Mouse (Mus musculus) heart, embryonic 13.5 days (tissue): Measurements from ENCODE around the gene Stk17b. TPM values are rescaled to one million over a fixed set of nuclear protein-coding genes. Genes with fewer than 3 reads are reported as not detected.
"Not testable (repeated sequence)": the region's sequence is repeated elsewhere in the genome, so short reads cannot be mapped to it uniquely, and the experiment has no call there.

ENCODE experiments used
- ATAC-seq: fragments of 200-750 bp; cut with Nextera tagmentation; 2 replicates; pipeline ENCODE4 v1.8.0; 2017; ENCODE audit warnings: moderate TSS enrichment; ENCODE audit not compliant: insufficient number of reproducible peaks, low FRiP score, low TSS enrichment; ENCODE audit errors: extremely low read depth
- H3K27ac ChIP-seq: fragments of 300-500 bp; sonication (generic); replicated peaks from 2 replicates; pipeline ENCODE4 v1.5.1; 2015; ENCODE audit warnings: moderate library complexity, mild to moderate bottlenecking, inconsistent platforms
- H3K27me3 ChIP-seq: fragments of 300-500 bp; sonication (generic); replicated peaks from 2 replicates; pipeline ENCODE4 v1.6.1; 2015; ENCODE audit warnings: mild to moderate bottlenecking, inconsistent platforms
- H3K36me3 ChIP-seq: fragments of 300-500 bp; sonication (generic); 2 replicates; pipeline ENCODE4 v1.6.1; 2015; ENCODE audit warnings: mild to moderate bottlenecking, inconsistent platforms
- H3K4me1 ChIP-seq: fragments of 300-500 bp; sonication (generic); 2 replicates; pipeline ENCODE4 v1.6.1; 2015; ENCODE audit warnings: inconsistent platforms
- H3K4me2 ChIP-seq: fragments of 300-500 bp; sonication (generic); 2 replicates; pipeline ENCODE4 v1.6.1; 2015; ENCODE audit warnings: inconsistent platforms, mild to moderate bottlenecking, moderate library complexity
- H3K4me3 ChIP-seq: fragments of 300-500 bp; sonication (generic); 2 replicates; pipeline ENCODE4 v1.5.1; 2015; ENCODE audit warnings: moderate library complexity, mild to moderate bottlenecking, inconsistent platforms
- H3K9ac ChIP-seq: fragments of 300-500 bp; sonication (generic); 2 replicates; pipeline ENCODE4 v1.6.1; 2015; ENCODE audit warnings: inconsistent platforms, mild to moderate bottlenecking, moderate library complexity
- H3K9me3 ChIP-seq: fragments of 300-500 bp; sonication (generic); 2 replicates; pipeline ENCODE4 v1.6.1; 2016; ENCODE audit warnings: inconsistent platforms
- WGBS: fragments of 180-500 bp; shearing (Covaris S2); methylation state at CpG from one replicate; pipeline ENCODE4 v1.1.7; 2015; ENCODE audit warnings: mixed read lengths; 5-methylcytosine and 5-hydroxymethylcytosine counted together
- polyA plus RNA-seq: library from polyadenylated mRNA; unstranded; fragments of >200 nt; fragmentation: Nextera tagmentation; extraction: Ambion mirVana; gene quantifications from 2 replicates; pipeline ENCODE4 v1.2.1, GENCODE M21; 2015

Gene Stk17b
- polyA plus RNA-seq, 1 experiment from 2014 or later: 15.5 TPM

DNA sequence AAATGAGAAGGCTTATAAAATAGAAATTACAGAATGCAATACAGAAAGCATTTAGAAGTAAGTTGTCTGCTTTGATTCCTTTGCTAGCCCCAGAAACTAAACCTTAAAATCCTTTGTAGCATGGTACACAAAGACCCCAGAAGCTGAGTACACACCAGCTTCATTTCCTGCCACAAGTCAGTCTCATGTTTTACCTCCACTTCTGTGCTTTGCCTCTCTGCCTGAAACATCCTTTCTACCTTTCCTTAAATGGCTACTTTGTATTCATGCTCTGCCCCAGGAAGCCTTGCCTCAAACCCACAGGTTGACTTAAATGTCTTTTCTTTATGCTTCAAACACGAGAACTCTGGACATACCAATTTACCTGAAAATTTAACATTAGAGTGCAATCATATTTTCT, 3.7 kb downstream of the Stk17b start:
- no peak overlapping the region for H3K4me2 ChIP-seq
- H3K36me3 ChIP-seq: no peaks in the 10 kb centered on the region
- H3K4me3 ChIP-seq: no peak overlapping the region
- ATAC-seq: no peak
- H3K9me3 ChIP-seq: no peaks in the 10 kb centered on the region
- peaks cover 5% of the 10 kb centered on the region for H3K4me1 ChIP-seq
- H3K27me3 ChIP-seq: no peaks in the 10 kb centered on the region
- WGBS: 93% methylated on average over 1 of the region's 1 CpGs
- no peak overlapping the region for H3K27ac ChIP-seq
- H3K9ac ChIP-seq: no peak overlapping the region

DNA sequence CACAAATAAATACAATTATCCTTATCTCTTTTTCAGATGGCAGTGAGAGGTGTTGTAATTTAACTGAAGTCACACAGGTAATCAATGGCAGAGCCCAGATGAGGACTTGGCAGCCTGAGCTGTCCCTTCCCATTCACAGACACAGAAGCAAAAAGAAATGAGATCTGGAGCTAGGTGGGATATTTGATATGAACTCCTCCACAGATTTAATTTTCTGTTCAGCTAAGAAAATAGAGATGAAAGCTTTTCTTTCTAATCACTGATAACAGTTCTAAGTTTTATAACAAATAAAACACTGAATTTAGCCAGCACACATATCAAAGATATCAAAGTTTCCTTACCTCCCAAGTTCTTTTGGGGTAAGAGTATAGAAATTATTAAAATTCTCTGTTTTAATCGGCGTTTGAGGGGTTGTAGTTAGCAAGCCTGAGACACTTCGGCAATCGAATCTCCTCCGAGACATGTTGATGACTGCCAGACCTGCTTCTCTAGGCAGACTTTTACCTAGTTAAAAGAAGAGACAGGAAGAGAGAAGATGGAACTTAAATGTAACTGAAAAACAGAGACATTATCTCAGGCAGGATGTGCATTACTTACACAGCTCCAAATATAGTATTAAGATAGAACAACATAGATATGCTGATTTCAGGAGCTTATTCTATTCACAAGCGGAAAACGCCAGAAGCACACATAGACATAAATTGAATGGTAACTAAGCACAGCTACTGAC, 8.7 kb downstream of the Stk17b start:
- 73% methylated on average over 7 of the region's 7 CpGs for WGBS
- Histone ChIP-seq H3K36me3 (peaks cover 3% of the 10 kb centered on the region), H3K9ac (no peak overlapping the region), H3K9me3 (no peaks in the 10 kb centered on the region), H3K4me1 (no peaks in the 10 kb centered on the region), H3K27me3 (no peaks in the 10 kb centered on the region), H3K4me2 (no peak overlapping the region), H3K4me3 (no peak overlapping the region), H3K27ac (no peak overlapping the region)
- no peak for ATAC-seq

DNA sequence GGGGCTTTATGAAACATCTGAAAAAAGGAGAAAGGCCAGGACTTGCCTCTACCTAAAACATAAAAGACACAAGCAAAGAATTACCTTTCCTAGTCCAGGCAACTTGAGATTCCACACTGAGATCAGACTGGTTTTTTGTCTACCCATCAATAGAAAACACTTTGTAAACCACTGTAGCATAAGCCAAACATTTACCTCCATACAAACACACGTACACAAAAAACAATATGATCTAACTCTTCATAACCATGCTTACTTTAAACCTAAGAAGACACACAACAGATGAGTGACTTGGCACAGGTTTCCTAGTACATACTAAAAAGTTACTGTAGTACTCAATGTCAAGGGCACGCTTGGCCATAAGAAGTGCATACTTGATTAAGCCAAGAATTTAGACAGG, 9.5 kb downstream of the Stk17b start:
- no peak overlapping the region for H3K4me2 ChIP-seq
- H3K4me1 ChIP-seq: no peaks in the 10 kb centered on the region
- H3K9me3 ChIP-seq: no peaks in the 10 kb centered on the region
- no peak overlapping the region for H3K9ac ChIP-seq
- H3K27ac ChIP-seq: no peak overlapping the region
- no peak overlapping the region for H3K4me3 ChIP-seq
- 90% methylated on average over 2 of the region's 2 CpGs for WGBS
- H3K36me3 ChIP-seq: peaks cover 5% of the 10 kb centered on the region
- no peaks in the 10 kb centered on the region for H3K27me3 ChIP-seq
- no peak for ATAC-seq

DNA sequence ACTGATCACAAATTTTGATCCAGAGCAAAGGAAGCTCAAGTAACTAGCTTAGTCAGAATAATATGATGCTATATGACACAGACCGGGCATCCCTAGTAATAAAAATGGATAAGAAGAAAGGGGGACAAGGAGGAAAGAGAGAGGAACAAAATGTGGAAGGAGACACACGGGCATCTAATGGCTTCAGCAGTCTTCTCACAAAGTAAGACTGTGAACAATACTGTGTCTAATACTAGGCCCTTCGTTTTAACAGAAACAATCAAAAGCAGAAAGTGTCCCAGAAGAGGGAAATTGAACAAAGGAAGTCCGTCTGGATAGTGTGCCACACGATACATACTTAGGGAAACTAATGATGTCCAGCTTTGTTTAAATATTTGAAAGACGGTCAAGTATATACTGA, 10.0 kb downstream of the Stk17b start:
- WGBS: 85% methylated on average over 6 of the region's 6 CpGs
- H3K4me2 ChIP-seq: no peak overlapping the region
- no peak overlapping the region for H3K4me3 ChIP-seq

DNA sequence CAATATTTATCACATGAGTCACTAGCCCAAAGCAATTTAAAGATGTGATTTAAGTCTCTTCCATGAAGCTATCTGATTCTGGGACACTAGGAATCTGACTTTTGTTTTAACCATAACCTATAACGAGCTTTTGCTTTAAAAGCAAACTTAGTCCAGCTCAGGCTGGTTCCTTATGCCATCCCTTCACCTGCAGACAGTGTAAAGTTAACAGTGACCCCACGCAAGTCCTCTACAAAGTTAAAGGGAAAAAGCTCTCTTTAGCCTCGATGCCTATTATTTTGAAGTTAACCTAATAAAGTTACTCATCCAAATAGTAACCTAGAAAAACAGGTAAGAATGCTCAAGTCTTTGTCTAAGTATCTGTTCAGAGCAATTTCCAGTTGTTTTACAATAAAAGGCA, 10.5 kb downstream of the Stk17b start:
- WGBS: 87% methylated on average over 3 of the region's 3 CpGs
- ATAC-seq: no peak
- Histone ChIP-seq H3K27me3 (no peaks in the 10 kb centered on the region), H3K4me3 (no peak overlapping the region), H3K9ac (no peak overlapping the region), H3K4me2 (no peak overlapping the region), H3K9me3 (no peaks in the 10 kb centered on the region), H3K27ac (no peak overlapping the region), H3K4me1 (no peaks in the 10 kb centered on the region), H3K36me3 (peaks cover 8% of the 10 kb centered on the region)

More for the DNA sequence above, 10.0 kb downstream of the Stk17b start:
- Histone ChIP-seq H3K27me3 (no peaks in the 10 kb centered on the region), H3K9me3 (no peaks in the 10 kb centered on the region), H3K27ac (no peak overlapping the region), H3K36me3 (peaks cover 8% of the 10 kb centered on the region), H3K4me1 (no peaks in the 10 kb centered on the region), H3K9ac (no peak overlapping the region)
- ATAC-seq: no peak

DNA sequence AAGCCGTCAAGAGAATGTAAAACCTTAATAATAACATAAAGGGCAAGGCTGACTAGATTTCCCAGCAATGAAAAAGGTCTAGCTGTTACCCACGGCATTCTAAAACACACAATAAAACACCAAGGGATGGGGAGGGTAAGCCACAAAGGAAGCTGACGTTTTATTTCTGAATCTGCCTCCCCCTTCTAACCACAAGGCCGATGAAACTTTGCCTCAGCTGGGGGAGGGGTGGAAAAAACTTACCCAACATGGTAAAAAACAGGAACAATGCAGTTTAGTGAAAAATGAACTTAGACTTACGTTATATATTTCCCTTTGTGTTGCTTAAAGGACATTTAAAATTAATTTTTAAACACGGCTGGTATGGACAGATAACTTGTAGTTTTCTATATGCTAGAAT, 11.0 kb downstream of the Stk17b start:
- Histone ChIP-seq H3K4me2 (no peak overlapping the region), H3K4me1 (no peaks in the 10 kb centered on the region), H3K27me3 (no peaks in the 10 kb centered on the region), H3K36me3 (peaks cover 13% of the 10 kb centered on the region), H3K27ac (no peak overlapping the region), H3K9me3 (no peaks in the 10 kb centered on the region), H3K9ac (no peak overlapping the region), H3K4me3 (no peak overlapping the region)
- no peak for ATAC-seq
- WGBS: 68% methylated on average over 6 of the region's 6 CpGs

DNA sequence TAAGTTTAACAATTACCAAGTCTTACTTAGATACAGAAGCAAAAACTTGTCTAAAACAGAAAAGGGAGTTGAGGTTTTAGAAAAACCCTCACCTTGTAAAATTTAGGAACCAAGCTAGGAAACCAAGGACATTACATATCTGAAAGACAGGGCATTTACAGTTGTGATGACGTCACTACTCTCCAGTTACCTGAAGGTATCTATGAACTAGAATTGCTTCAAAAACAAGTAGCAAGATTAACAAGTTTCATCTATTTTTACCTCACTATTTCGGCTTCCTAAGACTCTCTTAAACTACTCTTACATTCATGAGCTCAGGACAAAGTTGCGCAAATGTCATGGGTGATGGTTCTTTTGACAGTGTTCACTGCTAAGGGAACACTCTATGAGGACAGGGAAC, 12.1 kb downstream of the Stk17b start:
- no peak for ATAC-seq
- WGBS: 83% methylated on average over 3 of the region's 3 CpGs
- Histone ChIP-seq H3K36me3 (peaks cover 15% of the 10 kb centered on the region), H3K9ac (no peak overlapping the region), H3K4me3 (no peak overlapping the region), H3K4me1 (no peaks in the 10 kb centered on the region), H3K9me3 (no peaks in the 10 kb centered on the region), H3K27ac (no peak overlapping the region), H3K4me2 (no peak overlapping the region), H3K27me3 (no peaks in the 10 kb centered on the region)

DNA sequence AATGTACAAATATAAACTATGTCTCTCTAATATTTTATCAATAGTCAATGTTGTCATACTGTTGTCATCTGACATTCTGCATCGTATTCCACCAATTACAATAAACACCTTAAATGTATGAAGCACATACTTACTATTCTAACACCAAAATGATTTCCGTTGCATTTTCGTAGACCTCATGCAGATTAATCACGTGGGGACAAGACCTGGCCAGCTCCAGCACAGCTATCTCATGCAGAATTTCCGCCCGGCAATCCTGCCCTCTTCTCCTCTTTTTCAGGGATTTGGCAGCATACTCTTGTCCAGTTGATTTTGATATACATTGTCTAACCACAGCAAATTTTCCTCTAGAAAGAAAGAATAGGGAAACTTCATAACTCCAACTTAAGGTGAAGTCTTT, 13.5 kb downstream of the Stk17b start:
- no peak overlapping the region for H3K9ac ChIP-seq
- no peaks in the 10 kb centered on the region for H3K9me3 ChIP-seq
- H3K27me3 ChIP-seq: no peaks in the 10 kb centered on the region
- H3K36me3 ChIP-seq: peaks cover 15% of the 10 kb centered on the region
- no peak overlapping the region for H3K4me2 ChIP-seq
- H3K4me1 ChIP-seq: no peaks in the 10 kb centered on the region
- H3K4me3 ChIP-seq: no peak overlapping the region
- WGBS: 85% methylated on average over 6 of the region's 6 CpGs
- no peak for ATAC-seq
- H3K27ac ChIP-seq: no peak overlapping the region

DNA sequence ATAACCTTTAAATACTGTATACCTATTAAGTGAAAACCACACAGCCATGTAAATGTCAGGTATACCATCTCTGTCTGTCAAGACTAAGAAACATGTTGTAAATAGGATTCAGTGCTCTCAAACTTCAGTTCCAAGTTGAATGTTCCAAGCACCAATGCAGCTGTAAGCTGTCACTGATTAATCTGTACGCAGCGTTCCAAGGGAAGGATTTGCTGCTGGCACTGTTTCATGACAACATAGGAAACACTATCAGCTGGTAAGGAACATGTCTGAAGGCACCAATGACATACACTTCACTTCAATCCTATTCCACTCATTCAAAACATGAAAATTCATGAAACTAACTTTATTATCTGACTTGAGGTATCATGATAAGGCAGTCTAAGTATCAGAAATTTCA, 18.9 kb downstream of the Stk17b start:
- no peak overlapping the region for H3K4me3 ChIP-seq
- H3K27ac ChIP-seq: no peak overlapping the region
- no peaks in the 10 kb centered on the region for H3K9me3 ChIP-seq
- 63% methylated on average over 2 of the region's 2 CpGs for WGBS
- peaks cover 51% of the 10 kb centered on the region for H3K36me3 ChIP-seq
- no peaks in the 10 kb centered on the region for H3K27me3 ChIP-seq
- ATAC-seq: no peak
- no peak overlapping the region for H3K4me2 ChIP-seq
- no peaks in the 10 kb centered on the region for H3K4me1 ChIP-seq
- no peak overlapping the region for H3K9ac ChIP-seq

DNA sequence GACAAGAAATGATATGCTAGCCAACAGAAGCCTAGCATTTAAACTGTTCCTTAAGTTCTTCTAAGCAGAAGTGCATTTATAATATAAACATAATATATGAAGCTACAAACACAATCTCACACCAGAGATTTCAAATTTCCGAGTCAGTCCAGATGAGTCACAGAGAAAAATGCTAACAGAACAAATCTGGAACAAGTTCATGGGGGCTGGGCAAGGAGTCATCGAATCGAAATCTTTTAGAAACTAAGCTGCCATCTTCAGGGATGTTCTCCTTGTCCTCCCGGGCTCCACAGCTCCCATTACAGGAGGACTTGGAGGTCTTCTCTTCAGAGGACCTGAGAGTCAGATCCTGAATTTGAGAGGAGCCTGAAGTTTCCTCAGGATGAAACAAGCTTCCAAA, 27.7 kb downstream of the Stk17b start:
- Histone ChIP-seq H3K36me3 (peaks cover 38% of the 10 kb centered on the region), H3K4me1 (no peaks in the 10 kb centered on the region), H3K27me3 (no peaks in the 10 kb centered on the region), H3K9ac (no peak overlapping the region), H3K4me2 (no peak overlapping the region), H3K4me3 (no peak overlapping the region), H3K27ac (no peak overlapping the region), H3K9me3 (no peaks in the 10 kb centered on the region)
- ATAC-seq: no peak
- 82% methylated on average over 4 of the region's 4 CpGs for WGBS

DNA sequence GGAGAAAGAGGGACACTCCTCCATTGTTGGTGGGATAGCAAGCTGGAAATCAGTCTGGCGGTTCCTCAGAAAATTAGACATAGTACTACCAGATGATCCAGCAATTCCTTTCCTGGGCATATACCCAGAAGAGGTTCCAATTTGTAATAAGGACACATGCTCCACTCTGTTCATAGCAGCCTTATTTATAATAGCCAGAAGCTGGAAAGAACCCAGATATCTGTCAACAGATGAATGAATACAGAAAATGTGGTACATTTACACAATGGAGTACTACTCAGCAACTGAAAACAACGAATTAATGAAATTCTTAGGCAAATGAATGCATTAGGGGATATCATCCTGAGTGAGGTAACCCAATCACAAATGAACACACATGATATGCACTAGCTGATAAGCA, 31.5 kb downstream of the Stk17b start:
- peaks cover 19% of the 10 kb centered on the region for H3K36me3 ChIP-seq
- not testable (repeated sequence) for H3K27me3 ChIP-seq, H3K9ac ChIP-seq, H3K9me3 ChIP-seq, ATAC-seq, H3K27ac ChIP-seq, H3K4me2 ChIP-seq, H3K4me1 ChIP-seq, H3K4me3 ChIP-seq
- WGBS: 92% methylated on average over 2 of the region's 2 CpGs

DNA sequence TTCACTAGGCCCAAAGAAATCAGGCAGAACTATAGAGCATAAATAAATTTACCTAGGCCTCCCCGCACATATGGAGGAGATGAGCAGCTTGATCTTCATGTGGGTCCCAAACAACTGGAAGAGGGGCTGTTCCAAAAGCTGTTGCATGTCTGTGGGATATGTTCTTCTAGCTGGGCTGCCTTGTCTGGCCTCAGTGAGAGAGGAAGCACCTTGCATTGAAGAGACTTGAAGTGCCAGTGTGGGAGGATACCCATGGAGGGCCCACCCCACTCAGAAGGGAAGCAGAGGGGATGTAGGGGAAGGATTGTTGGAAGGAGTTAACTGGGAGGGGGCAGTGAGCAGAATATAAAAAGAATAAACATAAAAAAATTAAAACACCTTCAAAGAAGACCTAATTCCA, 33.9 kb downstream of the Stk17b start:
- H3K9ac ChIP-seq: no peak overlapping the region
- H3K27ac ChIP-seq: no peak overlapping the region
- no peak overlapping the region for H3K4me2 ChIP-seq
- ATAC-seq: no peak
- 73% methylated on average over 1 of the region's 1 CpGs for WGBS
- no peak overlapping the region for H3K4me3 ChIP-seq
- no peaks in the 10 kb centered on the region for H3K4me1 ChIP-seq
- H3K27me3 ChIP-seq: no peaks in the 10 kb centered on the region
- no peaks in the 10 kb centered on the region for H3K9me3 ChIP-seq
- H3K36me3 ChIP-seq: peaks cover 3% of the 10 kb centered on the region; the same call in 1 of the 2 replicates
